Mouse (Mus musculus) hindbrain, embryonic 14.5 days (tissue): ENCODE results near the gene Arid3c. TPM values are rescaled to one million over a fixed set of nuclear protein-coding genes. Genes with fewer than 3 reads are reported as not detected.
"Not testable (repeated sequence)": the region's sequence is repeated elsewhere in the genome, so short reads cannot be mapped to it uniquely, and the experiment has no call there.

Experiments
- ATAC-seq: fragments of 200-750 bp; cut with Nextera tagmentation; 2 replicates; pipeline ENCODE4 v1.8.0; 2017; ENCODE audit warnings: moderate number of reproducible peaks, mild to moderate bottlenecking, moderate TSS enrichment, moderate library complexity; ENCODE audit not compliant: low FRiP score
- DNase-seq: peaks from one replicate; pipeline ENCODE4 v3.0.0-alpha.2; 2015; ENCODE audit warnings: low spot score
- H3K27ac ChIP-seq: fragments of 300-500 bp; sonication (generic); 2 replicates; pipeline ENCODE4 v1.5.1; 2014; ENCODE audit warnings: mild to moderate bottlenecking, moderate library complexity
- H3K27me3 ChIP-seq: fragments of 300-500 bp; sonication (generic); 2 replicates; pipeline ENCODE4 v1.6.1; 2014; ENCODE audit warnings: mild to moderate bottlenecking, low read length, mixed read lengths; ENCODE audit not compliant: control insufficient read depth, insufficient read depth
- H3K36me3 ChIP-seq: fragments of 300-500 bp; sonication (generic); replicated peaks from 2 replicates; pipeline ENCODE4 v1.6.1; 2014; ENCODE audit not compliant: control insufficient read depth, insufficient read depth
- H3K4me1 ChIP-seq: fragments of 300-500 bp; sonication (generic); replicated peaks from 2 replicates; pipeline ENCODE4 v1.6.1; 2014; ENCODE audit warnings: antibody characterized with exemption, low read length, mixed read lengths; ENCODE audit not compliant: control insufficient read depth, insufficient read depth
- H3K4me2 ChIP-seq: fragments of 300-500 bp; sonication (generic); replicated peaks from 2 replicates; pipeline ENCODE4 v1.6.1; 2014; ENCODE audit warnings: mild to moderate bottlenecking, moderate library complexity
- H3K4me3 ChIP-seq: fragments of 300-500 bp; sonication (generic); replicated peaks from 2 replicates; pipeline ENCODE4 v1.5.1; 2014; ENCODE audit warnings: mild to moderate bottlenecking, low read length
- H3K9ac ChIP-seq: fragments of 300-500 bp; sonication (generic); 2 replicates; pipeline ENCODE4 v1.6.1; 2014
- H3K9me3 ChIP-seq: fragments of 300-500 bp; sonication (generic); 2 replicates; pipeline ENCODE4 v1.6.1; 2016; ENCODE audit warnings: low read length; ENCODE audit not compliant: control insufficient read depth
- WGBS: fragments of 180-500 bp; shearing (Covaris S2); extraction: QIAGEN DNeasy Blood & Tissue Kit; methylation state at CpG from one replicate; pipeline ENCODE4 v1.1.7; 2014; 5-methylcytosine and 5-hydroxymethylcytosine counted together
- polyA plus RNA-seq: library from polyadenylated mRNA; unstranded; fragments of >200 nt; fragmentation: Nextera tagmentation; extraction: Ambion mirVana; gene quantifications from 2 replicates; pipeline ENCODE4 v1.2.1, GENCODE M21; 2014

Arid3c gene
- polyA plus RNA-seq, 1 experiment from 2014 or later: 1.5 TPM

DNA sequence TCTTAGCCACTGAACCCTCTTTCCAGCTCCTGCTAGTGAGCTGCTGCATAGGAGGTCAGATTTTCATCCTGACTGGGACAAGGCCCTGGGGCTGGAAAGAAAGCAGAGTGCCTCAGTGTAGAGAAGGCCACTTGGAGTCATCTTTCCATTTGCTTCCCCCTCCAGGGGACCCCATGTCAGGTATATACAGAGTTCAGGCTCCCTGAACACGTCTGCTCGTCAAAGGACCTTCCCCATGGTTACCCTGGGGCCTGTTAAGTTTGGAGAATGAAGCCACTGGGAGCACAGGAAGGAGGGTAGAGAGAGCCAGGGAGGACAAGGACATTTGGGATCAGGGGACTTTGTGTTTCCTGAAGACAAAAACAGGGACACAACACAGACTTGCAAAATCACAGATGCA is 28.7 kb downstream of the Arid3c start:
- H3K9me3 ChIP-seq, DNase-seq, ATAC-seq, H3K4me2 ChIP-seq, H3K27ac ChIP-seq, H3K9ac ChIP-seq, H3K4me3 ChIP-seq, H3K36me3 ChIP-seq, H3K27me3 ChIP-seq: not testable (repeated sequence)
- peaks cover 14% of the 10 kb centered on the region for H3K4me1 ChIP-seq
- WGBS: 73% methylated on average over 2 of the region's 2 CpGs

DNA sequence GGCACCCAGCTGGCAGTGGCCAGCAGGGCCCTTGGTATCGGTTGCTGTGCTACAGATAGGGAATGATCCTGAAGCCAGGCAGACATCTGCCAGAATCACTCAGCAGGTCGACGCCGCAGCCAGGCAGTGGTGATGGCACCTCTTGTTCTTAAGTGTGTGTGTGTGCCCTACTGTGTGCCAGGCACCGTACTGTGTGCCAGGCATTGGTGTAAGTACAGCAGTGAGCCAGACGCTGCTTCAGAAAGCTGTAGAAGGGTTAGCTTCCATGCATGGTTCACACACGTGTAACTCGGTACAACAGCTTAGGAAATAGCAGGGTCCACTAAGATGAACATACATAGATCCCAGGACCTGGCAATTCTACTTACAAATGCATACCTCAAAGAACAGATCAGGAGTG is 30.7 kb downstream of the Arid3c start:
- H3K27me3 ChIP-seq, H3K4me3 ChIP-seq, H3K27ac ChIP-seq, H3K4me2 ChIP-seq, DNase-seq, H3K9me3 ChIP-seq, ATAC-seq, H3K36me3 ChIP-seq, H3K4me1 ChIP-seq, H3K9ac ChIP-seq: not testable (repeated sequence)
- WGBS: 70% methylated on average over 2 of the region's 8 CpGs

DNA sequence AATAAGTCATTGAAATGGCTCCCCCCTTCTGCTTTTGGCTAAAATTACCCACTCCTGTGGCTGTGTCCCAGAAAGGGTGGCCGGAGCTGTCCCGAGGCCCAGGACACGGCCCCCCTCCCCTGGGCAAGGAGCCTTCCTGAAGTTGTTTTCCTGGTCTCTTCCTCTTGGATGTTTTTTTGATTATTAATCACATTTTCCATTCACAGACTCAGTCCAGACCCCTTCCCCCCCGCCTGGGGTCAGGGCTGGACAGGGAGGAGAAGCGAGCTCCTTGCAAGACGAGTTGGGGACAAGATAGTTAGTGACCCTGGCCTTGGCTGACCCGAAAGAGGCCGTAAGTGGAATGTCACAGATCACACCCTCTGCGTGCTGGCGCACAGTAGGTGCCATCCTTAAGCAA is 31.2 kb downstream of the Arid3c start, which contains the start of gene Il11ra1:
TSS of gene Il11ra1 (plus strand) at position 207 of the 400 bp plus-strand sequence.
- not testable (repeated sequence) for ATAC-seq

DNA sequence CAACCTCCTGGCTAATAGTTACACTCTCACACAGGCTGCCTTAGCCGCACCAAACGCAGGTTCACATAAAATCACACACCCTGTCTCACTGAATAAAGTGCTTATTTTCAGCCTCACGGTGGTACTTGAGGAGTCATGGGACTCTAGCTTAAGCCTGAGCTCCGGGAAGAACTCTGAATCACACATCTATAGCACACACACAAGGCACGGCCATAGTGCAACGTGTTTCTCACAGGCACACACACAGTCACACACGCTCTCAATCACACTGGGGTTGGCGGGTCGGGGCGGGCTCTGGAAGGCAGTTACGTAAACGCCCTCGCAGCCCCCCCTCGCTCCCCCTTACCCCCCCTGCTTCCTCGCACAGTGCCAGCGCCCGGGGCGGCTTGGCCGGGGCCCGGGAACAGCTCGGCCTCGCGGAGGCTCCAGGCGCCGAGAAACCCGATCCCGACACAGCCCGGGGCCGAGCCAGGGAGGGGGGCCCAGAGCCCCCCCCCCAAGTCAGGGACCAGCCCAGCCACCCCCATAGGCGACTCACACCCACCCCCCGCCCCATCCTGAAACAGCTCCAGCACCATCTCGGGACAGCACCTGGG is 32.4 kb downstream of the Arid3c start:
- H3K4me3 ChIP-seq, H3K27ac ChIP-seq, H3K27me3 ChIP-seq, H3K36me3 ChIP-seq, DNase-seq, H3K9ac ChIP-seq, H3K9me3 ChIP-seq, ATAC-seq, H3K4me1 ChIP-seq: not testable (repeated sequence)
- WGBS: 7% methylated on average over 19 of the region's 32 CpGs
- H3K4me2 ChIP-seq: peak overlapping the region; percentile 37

More for the DNA sequence above, 31.2 kb downstream of the Arid3c start, which contains the start of gene Il11ra1:
- not testable (repeated sequence) for H3K4me1 ChIP-seq, H3K9me3 ChIP-seq, H3K27ac ChIP-seq, H3K27me3 ChIP-seq, DNase-seq, H3K4me3 ChIP-seq, H3K9ac ChIP-seq, H3K36me3 ChIP-seq
- 85% methylated on average over 7 of the region's 10 CpGs for WGBS
- peak within 1 kb of the TSS; percentile 37 for H3K4me2 ChIP-seq

DNA sequence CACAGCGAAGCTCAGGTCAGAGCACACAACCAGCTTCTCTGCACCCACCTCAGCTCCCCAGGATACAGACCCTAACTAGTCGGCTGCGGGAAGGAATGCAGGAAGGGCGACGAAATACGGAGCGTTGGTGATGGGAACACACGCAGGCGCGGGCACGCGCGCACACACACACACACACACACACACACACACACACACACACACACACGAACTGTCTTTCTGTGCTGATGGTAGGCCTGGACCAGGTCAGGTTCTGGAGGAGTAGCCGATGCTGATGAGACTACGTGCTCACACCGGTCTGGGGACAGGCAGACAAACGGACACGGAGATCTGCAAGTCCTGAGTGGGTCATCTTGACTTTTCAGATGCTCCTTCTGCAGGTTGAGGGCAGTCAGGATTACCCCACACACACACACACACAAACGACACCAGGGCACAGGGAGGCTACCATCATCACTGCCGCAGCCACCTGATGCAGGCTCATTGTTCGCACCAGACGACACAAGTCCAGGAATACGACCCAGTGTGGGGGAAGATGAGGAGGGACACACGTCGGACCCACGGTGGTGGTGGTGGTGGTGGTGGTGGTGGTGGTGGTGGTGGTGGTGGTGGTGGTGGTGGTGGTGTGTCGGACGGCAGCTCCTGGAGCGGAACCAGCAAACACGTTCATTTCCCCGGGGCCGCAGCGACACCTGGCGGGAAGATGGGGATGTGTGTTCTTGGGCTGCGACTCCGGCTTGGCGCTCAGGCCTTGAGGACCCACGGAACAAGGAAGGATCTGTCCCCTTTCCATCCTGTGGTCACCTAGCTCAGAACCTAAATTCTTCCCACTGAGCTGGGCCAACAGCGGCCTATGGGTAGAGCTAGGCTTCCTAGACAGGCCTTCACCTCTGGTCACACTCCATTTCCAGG is 33.8 kb downstream of the Arid3c start, which contains the start of gene Cntfr:
TSS of gene Cntfr (minus strand) at position 160 of the 912 bp plus-strand sequence.
- H3K9me3 ChIP-seq, H3K36me3 ChIP-seq, H3K9ac ChIP-seq, ATAC-seq, H3K27me3 ChIP-seq, H3K4me1 ChIP-seq, H3K27ac ChIP-seq: not testable (repeated sequence)
- WGBS: 12% methylated on average over 32 of the region's 40 CpGs
- Histone ChIP-seq H3K4me3 (peak within 1 kb of the TSS; percentile 15; the same call in 1 of the 2 replicates), H3K4me2 (peak within 1 kb of the TSS; percentile 43)
- DNase-seq: peak; percentile 81

DNA sequence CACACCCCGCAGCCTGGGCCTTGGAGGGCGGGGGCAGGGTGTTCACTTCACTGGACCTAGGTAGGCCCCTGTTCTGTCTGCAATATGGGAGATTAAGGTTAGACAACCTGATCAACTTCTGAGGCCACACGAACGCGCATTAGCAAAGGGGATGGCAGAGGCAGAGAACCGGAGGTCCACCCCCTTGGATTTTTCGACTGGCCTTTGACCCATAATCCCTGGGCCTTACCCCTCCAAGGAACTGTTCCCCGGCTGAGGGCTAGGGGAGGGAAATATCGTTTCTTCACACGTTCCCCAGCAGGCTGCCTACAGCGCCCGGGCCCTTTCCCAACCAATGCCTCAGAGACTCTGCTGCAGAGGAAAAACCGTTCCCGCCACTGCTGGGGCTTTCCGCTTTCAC is 34.5 kb downstream of the Arid3c start:
- H3K4me3 ChIP-seq, H3K9ac ChIP-seq, ATAC-seq, H3K4me1 ChIP-seq, DNase-seq, H3K4me2 ChIP-seq, H3K27ac ChIP-seq, H3K36me3 ChIP-seq, H3K27me3 ChIP-seq, H3K9me3 ChIP-seq: not testable (repeated sequence)
- 4% methylated on average over 12 of the region's 15 CpGs for WGBS

DNA sequence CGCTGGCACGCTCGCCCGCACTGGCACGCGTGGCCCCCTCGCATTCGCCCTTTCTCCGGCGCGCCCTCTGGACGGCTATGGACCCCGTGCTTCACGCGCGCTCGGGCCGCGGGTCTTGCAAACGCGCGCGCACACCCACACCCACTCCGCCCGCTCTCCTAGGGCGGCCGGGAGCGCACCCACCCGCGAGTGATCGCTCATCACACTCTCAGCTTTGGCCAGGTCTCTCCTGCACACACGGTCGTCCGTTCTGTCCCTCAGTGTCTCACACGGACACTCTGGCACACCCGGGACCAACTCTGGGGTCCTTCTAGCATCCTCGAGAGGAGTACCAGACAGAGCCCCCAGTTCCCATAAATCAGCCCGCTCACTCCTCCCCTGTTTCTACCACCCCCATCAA is 35.1 kb downstream of the Arid3c start:
- peak overlapping the region; percentile 15 for H3K4me3 ChIP-seq
- not testable (repeated sequence) for ATAC-seq, DNase-seq, H3K27me3 ChIP-seq, H3K27ac ChIP-seq, H3K9ac ChIP-seq, H3K36me3 ChIP-seq, H3K4me1 ChIP-seq, H3K9me3 ChIP-seq
- peak overlapping the region; percentile 43 for H3K4me2 ChIP-seq
- 0% methylated on average over 13 of the region's 38 CpGs for WGBS

DNA sequence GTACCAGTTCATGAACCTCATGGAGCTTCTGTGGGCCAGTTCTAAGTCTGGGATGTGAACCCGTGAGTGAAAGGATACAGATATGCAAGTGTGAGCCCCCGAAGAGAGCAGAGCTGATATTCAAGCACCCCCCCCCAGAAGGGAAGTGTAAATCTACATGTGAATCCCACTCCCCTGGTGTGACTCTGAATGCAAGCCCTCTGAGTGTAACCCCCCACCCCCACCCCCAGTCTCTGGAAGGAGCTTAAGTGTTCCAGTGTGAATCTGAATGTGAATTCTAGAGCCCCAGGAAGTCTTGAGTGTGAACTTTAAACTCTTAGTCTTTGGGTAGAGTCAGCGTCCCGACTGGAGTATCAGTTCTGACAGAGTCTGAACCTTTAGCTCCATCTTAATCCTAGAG is 37.4 kb downstream of the Arid3c start:
- not testable (repeated sequence) for H3K27ac ChIP-seq, DNase-seq, H3K4me1 ChIP-seq, H3K4me3 ChIP-seq, H3K27me3 ChIP-seq, ATAC-seq, H3K9me3 ChIP-seq, H3K36me3 ChIP-seq, H3K9ac ChIP-seq
- H3K4me2 ChIP-seq: peak overlapping the region; percentile 25
- WGBS: 7% methylated on average over 4 of the region's 4 CpGs

DNA sequence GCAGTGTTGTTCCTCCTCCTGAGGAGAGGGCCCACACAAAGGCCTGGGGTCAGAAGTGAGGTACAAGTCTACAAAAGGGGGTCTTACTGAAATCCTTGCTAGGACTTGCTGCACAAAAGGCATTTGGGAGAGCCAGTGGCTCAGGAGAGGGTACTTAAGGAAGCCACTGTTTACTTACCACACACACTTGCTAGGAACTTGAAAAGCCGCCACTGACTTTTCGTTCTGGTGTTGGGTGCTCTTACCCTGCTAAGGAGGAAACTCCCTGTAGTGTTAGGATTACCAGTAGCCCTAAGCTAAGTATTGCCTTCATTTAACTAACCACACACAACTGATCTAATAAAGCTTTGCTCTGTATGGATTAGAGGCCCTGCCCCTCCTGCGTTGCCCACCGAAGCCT is 40.9 kb downstream of the Arid3c start:
- not testable (repeated sequence) for H3K4me1 ChIP-seq, ATAC-seq, H3K27ac ChIP-seq, H3K9me3 ChIP-seq, H3K27me3 ChIP-seq, H3K9ac ChIP-seq, H3K4me3 ChIP-seq, H3K36me3 ChIP-seq, DNase-seq, H3K4me2 ChIP-seq
- WGBS: no CpG with 5 or more reads among the region's 4 CpGs
